Mouse (Mus musculus) testis, adult 10 weeks (tissue): ENCODE measurements around the gene Ehmt1. TPM values are rescaled to one million over a fixed set of nuclear protein-coding genes. Genes with fewer than 3 reads are reported as not detected.

ENCODE experiments used
- polyA plus RNA-seq: library from polyadenylated mRNA; stranded (reverse); fragments of 350-450 nt; fragmentation: Illumina TruSeq; extraction: RNeasy Lipid Tissue Mini Kit (QIAGEN cat#74804); gene quantifications from one replicate; pipeline ENCODE4 v1.2.3, GENCODE M21; 2014; ENCODE audit warnings: low read depth, low replicate concordance

The Ehmt1 gene
- polyA plus RNA-seq: 5.0 TPM

DNA sequence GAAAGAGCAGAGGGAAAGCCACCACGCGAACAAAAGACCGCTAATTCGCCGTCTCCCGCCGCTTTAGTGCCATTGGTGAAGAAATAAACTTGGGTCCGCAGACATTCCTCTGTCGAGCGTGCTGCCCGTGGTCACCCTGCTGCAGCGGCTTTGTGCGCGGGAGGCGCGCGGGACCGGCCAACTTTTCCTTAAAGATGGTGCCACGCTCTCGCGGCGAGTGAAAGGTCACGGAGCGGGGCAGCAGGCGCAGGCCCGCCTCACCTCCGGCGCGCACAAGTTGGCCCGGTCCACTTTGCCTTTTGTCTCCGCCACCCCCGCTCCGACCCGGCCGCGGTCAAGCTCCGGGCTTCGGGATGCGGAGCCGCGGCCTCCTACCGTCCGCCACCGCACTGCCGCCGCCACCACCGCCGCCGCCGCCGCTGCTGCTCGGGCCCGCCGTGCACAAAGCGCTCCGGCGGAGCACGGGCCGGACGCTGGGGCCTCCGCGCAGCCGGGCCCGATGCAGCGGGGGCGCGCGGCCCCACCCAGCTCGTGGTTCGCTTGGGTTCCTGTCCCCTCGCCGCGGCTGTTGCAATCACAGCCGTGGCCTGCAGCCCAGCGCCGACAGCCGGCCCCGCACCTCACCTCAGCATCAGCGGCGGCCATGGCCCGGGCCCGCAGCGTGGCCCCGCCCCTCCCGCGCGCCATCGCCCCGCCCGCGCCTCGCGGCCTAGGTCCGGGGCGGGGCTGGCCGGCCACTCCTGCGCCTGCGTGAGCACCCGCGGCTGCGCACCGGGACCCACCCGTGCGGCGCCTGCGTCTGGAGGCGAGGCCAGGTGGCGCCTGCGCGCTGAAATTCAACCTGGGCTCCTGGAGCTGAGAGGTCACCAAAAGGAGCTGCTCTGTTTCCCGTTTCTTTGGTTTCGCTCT is at the start of gene Ehmt1:
Gene Ehmt1, minus strand, starts transcription at position 685 of the 909 bp plus-strand sequence.

DNA sequence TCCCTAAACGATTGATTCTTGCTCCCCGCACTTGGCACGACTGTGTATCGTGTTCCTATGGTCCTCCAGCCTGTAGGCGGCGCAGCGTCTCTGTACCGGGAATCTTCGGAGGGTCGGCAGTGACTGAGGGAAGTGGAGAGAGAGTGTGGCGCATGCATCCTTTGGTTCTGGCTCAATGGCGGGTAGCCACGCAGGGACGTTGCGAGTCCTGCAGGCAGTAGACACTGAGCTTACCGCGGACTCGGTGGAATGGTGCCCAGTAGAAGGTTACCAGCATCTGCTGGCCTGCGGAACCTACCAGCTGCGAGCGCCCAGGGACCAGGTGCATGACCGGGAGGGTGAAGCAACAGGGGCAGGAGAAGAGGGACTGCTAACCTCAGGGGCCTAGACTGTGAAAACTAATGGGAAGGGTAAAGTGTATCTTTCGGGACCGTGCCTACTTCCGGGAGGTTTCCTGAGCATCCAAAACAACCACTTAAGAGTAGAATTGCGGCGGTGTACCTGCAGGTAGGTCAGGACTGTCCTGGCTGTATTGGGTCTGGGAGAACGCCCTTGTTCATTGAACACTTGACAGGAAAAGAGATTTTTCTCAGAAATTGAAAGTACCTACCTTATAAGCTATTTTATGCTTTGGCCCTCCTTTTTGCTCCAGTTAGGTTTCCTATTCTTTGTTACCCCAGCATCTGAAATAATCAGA is 43.0 kb upstream of the Ehmt1 start, which contains the start of gene Dph7:
Gene Dph7, plus strand, starts transcription at position 97 of the 697 bp plus-strand sequence.

DNA sequence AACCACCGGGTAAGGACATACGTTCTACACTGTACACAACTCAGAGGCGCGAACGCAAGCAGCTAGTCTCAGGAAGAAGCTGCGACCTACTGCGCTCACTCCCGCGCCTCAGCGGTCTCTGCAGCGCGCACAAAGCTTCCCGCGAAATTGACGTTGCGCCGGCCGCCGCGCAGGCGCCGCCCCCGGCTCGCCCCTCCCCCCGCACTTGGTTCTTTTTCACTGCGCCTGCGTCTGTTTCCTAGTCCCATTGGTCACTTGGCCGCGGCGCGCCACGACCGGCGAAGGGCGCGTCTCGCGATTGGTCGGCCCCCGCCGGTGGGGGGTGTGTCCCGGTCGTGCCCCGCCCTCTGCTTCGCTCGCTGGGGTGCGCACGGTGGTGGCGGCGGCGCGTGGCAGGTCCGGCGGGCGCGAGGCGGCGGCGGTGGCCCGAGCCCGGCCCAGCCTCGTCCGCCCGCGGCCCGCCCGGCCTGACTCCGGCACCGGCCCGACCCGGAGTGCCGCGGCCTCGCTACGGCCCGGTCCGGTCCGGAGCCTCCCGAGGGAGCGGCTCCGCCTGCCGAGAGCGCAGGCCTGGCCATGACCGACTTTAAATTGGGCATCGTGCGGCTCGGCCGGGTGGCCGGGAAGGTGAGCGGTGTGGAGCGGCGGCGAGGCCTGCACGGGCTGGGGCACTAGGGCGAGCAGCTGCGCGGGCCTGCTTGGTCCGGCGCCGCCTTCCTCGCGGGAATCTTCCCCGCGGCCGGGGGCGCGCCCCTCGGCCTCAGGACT is 30.2 kb upstream of the Ehmt1 start, which contains the start of gene Zmynd19:
Gene Zmynd19, plus strand, starts transcription at position 372 of the 768 bp plus-strand sequence.

DNA sequence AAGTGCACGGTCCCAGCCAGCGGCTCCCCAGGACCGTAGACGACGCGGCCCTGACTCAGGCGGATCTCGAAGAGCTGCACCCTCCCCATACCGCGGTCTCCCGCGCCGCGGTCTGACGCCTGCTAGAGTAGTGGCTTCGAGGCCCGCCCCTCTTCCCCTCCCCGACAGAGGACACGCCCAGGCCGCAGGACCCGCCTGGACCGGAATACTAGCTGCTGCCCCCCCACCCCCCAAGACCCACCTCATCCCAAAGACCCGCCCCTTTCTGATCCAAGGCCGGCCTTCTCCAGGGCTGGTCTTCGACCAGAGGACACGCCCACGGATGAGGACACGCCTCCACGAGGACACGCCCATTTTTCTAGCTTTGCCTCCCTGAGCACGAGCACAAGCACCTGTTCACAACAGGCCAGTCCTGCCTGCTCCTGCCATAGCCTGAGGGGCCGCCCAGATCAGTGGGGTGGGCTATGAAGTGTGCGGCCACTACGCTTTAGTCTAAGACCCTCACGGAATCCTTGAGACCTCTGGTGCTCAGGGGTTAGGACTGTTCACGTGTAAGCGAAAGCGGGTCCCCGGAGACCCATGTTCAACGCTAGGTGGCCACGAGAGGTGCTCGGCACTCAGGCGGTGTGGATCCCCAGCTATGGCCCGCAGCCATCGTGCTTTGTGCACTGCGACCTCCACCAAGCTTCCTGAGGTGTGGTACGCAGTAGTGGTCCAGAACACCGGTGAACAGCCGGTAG is 15.8 kb upstream of the Ehmt1 start, which contains the start of gene Arrdc1:
Gene Arrdc1, minus strand, starts transcription at position 196 of the 740 bp plus-strand sequence.

DNA sequence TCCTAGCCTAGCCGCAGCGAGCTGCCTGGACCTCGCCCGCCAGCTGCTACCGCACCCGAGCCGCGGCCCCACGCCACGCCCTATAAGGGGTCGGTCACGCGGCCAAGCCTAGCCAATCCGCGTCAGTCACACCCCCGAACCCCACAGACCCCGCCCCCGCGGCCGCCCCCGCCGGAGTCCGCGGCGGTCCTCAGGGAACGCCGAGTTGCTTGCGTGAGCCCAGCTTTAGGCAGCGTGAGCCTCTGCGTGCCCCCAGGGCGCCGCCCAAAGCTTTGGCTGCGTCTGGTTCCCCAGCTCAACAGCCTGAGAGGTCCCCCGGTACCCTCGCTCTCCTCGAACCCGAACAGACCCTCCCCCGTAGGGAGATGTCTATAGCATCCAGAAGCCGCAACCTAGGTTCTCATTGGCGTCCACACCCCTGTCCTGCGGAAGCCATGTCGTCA is 156.3 kb downstream of the Ehmt1 start, which contains the start of gene Cacna1b:
Gene Cacna1b, minus strand, starts transcription at position 38 of the 443 bp plus-strand sequence.

Other genes starting within 250 kb of the Ehmt1 start
- 0.27 TPM for gene Cacna1b, start 156.5 kb downstream of the Ehmt1 start, polyA plus RNA-seq
- 0.83 TPM for gene Arrdc1, start 15.6 kb upstream of the Ehmt1 start, polyA plus RNA-seq
- gene Zmynd19, start 30.2 kb upstream of the Ehmt1 start, polyA plus RNA-seq: 26.5 TPM
- 4.9 TPM for gene Dph7, start 42.8 kb upstream of the Ehmt1 start, polyA plus RNA-seq
- 50.8 TPM for gene Mrpl41, start 55.5 kb upstream of the Ehmt1 start, polyA plus RNA-seq
- gene Pnpla7, start 56.4 kb upstream of the Ehmt1 start, polyA plus RNA-seq: 34.9 TPM
- 3.6 TPM for gene Nsmf, start 134.7 kb upstream of the Ehmt1 start, polyA plus RNA-seq
- 0.20 TPM for gene Entpd8, start 160.7 kb upstream of the Ehmt1 start, polyA plus RNA-seq
- gene Noxa1, start 175.5 kb upstream of the Ehmt1 start, polyA plus RNA-seq: not detected